Mouse (Mus musculus): ENCODE measurements around the gene Zranb1. TPM values are rescaled to one million over a fixed set of nuclear protein-coding genes. Genes with fewer than 3 reads are reported as not detected.
A peak's percentile ranks its signal among the peaks of the same experiment; 100 is the strongest.

The Zranb1 gene
- total RNA-seq, 2 experiments from 2014 or later, result 30.0 to 35.5 TPM

GRCm38 (mm10) chr7:133001388-133001787, 70.4 kb downstream of the Zranb1 start:
- no peak for DNase-seq

DNA sequence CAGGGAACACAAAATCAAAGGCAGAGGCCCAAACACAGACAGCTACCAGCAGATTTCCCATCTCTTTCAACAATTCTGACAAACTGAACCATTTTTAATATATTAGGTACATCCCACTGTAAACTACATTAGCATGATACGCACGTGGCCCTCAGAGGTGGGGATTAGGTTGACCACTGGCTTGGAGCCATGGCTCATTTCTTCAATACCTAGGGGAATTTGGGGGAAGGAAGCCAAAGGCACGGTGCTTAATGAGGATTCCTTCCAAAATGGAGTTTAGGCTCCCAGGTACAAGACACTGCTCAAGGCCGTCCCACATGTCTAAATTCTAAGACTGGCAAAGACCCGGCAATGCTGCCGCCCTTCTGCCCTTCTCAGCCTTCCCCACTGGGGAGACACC, 71.3 kb downstream of the Zranb1 start:
- DNase-seq, result no peak

GRCm38 (mm10) chr7:133003421-133003820, 72.5 kb downstream of the Zranb1 start:
- DNase-seq, result peak; percentile 82 to 88

- peak in 1 of 2 experiments; percentile 48 for DNase-seq
These were observed 74.8 kb downstream of the Zranb1 start for GRCm38 (mm10) chr7:133005772-133006171.

DNA sequence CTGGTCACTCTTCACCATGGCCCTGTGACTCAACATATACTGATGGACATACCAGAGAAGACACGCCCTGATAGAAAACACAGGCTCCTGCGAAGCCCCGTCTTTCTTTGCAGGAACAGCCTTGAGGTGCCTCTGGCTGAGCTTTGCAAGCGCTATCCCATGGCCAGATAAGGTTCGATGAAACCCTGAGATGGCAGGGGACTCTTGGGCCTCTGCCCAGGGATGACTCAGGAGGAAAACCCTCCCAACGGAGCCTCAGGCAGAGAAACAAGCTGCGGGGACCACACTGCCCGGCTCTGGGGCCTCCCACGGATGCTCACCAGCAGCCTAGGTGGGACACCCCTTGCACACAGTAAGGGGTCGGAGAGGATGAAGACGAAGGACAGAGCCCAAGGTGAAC, 76.4 kb downstream of the Zranb1 start:
- DNase-seq, result peak; percentile 93 to 94

- peak; percentile 60 to 76 for DNase-seq
These were observed 77.7 kb downstream of the Zranb1 start for GRCm38 (mm10) chr7:133008663-133009062.

- no peak for DNase-seq
These were observed 78.7 kb downstream of the Zranb1 start for GRCm38 (mm10) chr7:133009676-133010075.

GRCm38 (mm10) chr7:133010477-133010876, 79.5 kb downstream of the Zranb1 start:
- no peak for DNase-seq

DNA sequence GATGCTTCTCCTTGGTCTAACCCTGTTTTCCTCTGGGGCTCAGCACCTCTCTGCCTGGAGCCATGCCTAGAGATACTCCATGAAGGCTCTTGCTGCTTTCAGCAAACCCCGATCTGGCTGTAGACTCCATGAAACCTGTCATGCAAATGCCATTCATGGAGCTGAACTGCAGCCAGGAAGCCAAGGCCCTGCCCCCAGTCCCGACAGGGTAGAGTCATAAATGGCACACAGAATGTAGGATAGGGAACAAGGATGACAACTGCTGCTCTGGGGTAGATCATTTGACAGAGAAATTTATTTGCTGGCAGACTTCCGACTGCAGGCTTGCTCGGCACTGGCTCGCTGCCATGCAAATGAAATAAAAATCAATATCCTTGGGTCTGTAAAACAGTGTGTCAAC, 80.2 kb downstream of the Zranb1 start:
- DNase-seq, result peak; percentile 69 to 73

DNA sequence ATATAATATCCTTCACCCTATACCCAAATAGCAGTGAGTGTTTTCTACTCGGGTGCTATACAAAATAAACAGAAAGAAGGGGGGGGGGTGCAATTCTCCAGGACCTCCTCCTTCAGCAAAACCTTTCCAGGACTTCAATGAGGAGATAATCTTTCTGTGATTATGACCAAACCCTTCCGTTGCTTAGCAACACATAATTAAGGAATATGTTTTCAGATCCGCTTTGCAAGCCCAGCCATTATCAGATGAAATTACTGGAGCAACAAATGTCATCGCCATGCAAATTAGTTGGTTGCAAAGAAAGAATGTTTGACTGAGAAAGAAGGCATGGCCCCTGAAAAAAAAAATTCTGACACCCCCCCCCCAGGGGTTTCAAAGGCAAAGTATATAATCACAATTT, 80.7 kb downstream of the Zranb1 start:
- DNase-seq, result no peak

GRCm38 (mm10) chr7:133012637-133013366, 81.9 kb downstream of the Zranb1 start:
- peak in 1 of 2 experiments; percentile 43 for DNase-seq

DNA sequence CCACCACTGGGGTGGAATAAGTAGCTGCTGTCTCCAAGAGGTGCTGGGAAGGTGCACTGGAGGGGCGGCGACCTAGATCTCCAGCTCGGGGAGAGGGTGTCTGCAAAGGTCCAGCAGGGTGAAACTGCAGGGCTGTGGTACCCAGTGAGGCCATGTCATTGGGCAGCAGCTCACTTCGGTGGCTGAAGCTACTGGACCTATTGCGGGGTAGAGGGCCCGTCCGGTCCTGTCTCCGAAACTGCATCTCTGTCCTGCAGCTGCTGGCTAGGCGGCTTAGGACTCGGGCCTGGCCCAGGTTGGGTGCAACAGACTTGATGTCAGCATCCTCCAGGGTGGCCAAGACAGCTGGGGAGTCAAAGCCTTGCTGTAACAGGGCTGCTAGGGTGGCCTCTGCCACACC, 83.0 kb downstream of the Zranb1 start:
- no peak for DNase-seq

DNA sequence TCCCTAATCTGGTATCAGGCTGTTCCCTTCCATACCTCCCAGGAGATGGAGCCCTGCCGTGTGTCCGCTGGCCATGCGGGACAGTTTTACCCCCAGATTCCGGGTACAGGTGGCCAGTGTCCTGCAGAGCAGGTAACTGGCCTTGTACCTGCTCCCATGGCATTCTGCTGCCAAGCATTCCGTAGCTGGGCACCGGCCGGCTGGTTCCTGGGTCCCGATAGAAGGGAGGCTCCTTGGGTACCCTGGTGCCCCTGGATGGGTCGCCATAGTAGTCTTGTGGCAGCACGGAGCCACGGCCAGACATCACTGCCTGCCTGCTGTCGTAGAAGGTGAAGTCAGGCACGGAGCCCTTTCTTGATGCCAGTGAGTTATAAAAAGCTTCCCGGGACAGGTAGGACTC, 83.7 kb downstream of the Zranb1 start:
- no peak for DNase-seq

GRCm38 (mm10) chr7:133015416-133016070, 84.6 kb downstream of the Zranb1 start:
- DNase-seq, result no peak

- DNase-seq, result no peak
These were observed 88.0 kb downstream of the Zranb1 start for GRCm38 (mm10) chr7:133018961-133019360.

- DNase-seq, result no peak
These were observed 88.6 kb downstream of the Zranb1 start for GRCm38 (mm10) chr7:133019481-133020020.

GRCm38 (mm10) chr7:133024694-133025093, 93.8 kb downstream of the Zranb1 start:
- no peak for DNase-seq

- DNase-seq, result peak in 1 of 2 experiments; percentile 47
These were observed 97.0 kb downstream of the Zranb1 start for GRCm38 (mm10) chr7:133027930-133028329.

GRCm38 (mm10) chr7:133029004-133029403, 98.1 kb downstream of the Zranb1 start:
- no peak for DNase-seq

DNA sequence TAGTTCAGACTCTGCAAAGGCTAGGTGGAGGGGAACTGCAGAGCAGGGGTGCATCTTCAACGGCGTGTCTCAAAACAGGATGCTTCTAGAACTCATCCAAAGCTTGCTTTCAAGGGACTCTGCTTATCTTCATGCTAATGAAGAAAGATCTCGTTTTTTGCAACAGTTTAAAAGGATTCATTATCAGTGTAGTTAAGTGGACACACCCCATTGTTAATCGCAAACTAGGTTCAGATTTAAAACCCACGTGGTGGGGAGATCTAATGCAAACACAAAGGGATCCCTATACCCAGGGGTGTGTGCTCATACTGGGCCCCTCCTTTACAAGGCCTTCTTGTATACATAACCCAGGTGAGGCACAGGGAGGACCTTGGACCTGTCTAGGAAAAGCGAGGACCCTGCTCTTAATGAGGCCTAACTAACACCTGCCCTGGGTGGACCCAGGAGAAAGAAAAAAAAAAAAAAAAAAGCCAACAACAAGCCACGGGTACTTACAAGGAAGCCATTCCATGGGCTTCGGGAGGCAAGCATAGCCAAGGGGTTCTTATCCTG, 98.6 kb downstream of the Zranb1 start:
- DNase-seq, result no peak

DNA sequence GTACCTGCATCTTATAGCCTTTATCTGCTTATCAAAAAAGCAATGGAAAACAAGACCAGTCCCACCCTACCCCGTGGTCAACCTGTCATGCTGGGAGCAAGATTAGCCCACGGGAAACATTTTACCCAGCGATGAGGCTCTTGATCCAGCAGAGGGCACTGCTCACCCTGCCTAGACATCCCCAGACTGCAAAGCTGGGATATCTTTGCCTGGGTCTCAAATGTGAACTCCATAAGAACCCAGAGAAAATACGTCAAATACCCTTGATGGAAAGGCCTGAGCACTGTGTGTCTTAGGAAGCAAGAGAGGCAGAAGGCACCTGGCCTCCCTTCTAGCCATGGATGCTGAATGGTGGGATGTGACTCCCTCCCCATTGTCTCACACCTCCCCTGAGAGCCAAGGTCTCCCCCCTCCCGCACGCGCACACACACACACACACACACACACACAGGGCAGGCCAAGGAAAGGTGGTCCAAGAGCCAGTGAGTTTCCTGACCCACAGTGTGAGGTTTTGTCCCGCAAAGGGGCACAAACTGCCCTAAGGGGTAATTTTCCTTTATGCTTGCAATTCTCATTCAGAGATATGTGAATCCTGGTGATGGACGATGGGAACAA, 101.8 kb downstream of the Zranb1 start:
- DNase-seq, result peak; percentile 66 to 72

GRCm38 (mm10) chr7:133035901-133036300, 105.0 kb downstream of the Zranb1 start:
- DNase-seq, result peak; percentile 42 to 44
